Mouse (Mus musculus): Measurements from ENCODE around the gene Sorcs2. TPM values are rescaled to one million over a fixed set of nuclear protein-coding genes. Genes with fewer than 3 reads are reported as not detected.

The Sorcs2 gene
- polyA plus RNA-seq, 1 experiment from 2014 or later: 10.9 TPM

DNA sequence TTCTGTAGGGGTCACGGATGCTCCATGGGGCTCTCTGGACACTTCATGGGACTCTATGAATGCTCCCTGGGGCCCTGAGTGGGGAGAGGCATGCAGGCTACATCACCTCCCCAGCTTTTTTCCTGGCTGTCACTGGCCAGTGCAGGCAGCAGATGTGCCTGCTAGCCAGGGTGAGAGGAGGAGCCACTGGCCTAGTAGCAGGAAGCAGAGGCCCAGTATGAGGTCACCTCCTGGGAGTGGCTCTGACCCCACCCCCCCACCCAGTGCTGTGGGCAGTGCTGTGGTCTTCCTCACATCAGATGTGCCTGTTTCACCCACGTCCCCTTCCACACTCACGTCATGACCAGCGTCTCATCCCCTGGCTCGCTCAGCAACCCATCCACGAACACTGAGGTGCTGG is 356.2 kb downstream of the Sorcs2 start:
- Histone ChIP-seq H3K36me3 (peaks cover 19% of the 10 kb centered on the region), H3K9me3 (no peaks in the 10 kb centered on the region), H3K27me3 (replicated peaks) (no peaks in the 10 kb centered on the region), H3K4me1 (peaks cover 29% of the 10 kb centered on the region), H3K27ac (replicated peaks) (peak overlapping the region; percentile 80), H3K9ac (peak overlapping the region; percentile 63), H3K4me3 (no peak overlapping the region), H3K4me2 (no peak overlapping the region)
- WGBS: 79% methylated on average over 6 of the region's 6 CpGs
- ATAC-seq (ENCODE audit: extremely low read depth, insufficient number of reproducible peaks, low FRiP score, low TSS enrichment): no peak

DNA sequence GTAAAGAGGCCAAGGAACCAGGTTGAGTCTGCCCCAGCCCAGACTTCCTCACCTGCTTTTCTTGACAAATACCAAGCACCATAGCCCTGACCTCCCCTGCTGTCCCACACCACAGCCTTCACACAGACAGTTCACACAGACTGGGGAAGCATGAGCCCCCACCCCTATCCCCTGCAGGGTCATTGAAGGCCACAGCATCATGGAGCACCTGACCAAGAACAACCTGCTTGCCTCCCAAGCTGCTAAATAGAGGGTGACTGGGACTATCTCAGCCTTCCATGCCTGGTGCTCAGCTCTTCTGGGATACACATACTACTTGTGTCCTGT is 356.7 kb downstream of the Sorcs2 start:
- Histone ChIP-seq H3K4me2 (no peak overlapping the region), H3K27me3 (replicated peaks) (no peaks in the 10 kb centered on the region), H3K9ac (peak overlapping the region; percentile 63), H3K4me3 (no peak overlapping the region), H3K36me3 (peaks cover 22% of the 10 kb centered on the region), H3K27ac (replicated peaks) (peak overlapping the region; percentile 80), H3K9me3 (no peaks in the 10 kb centered on the region), H3K4me1 (peaks cover 29% of the 10 kb centered on the region)
- no peak for ATAC-seq (ENCODE audit: extremely low read depth, insufficient number of reproducible peaks, low FRiP score, low TSS enrichment)

DNA sequence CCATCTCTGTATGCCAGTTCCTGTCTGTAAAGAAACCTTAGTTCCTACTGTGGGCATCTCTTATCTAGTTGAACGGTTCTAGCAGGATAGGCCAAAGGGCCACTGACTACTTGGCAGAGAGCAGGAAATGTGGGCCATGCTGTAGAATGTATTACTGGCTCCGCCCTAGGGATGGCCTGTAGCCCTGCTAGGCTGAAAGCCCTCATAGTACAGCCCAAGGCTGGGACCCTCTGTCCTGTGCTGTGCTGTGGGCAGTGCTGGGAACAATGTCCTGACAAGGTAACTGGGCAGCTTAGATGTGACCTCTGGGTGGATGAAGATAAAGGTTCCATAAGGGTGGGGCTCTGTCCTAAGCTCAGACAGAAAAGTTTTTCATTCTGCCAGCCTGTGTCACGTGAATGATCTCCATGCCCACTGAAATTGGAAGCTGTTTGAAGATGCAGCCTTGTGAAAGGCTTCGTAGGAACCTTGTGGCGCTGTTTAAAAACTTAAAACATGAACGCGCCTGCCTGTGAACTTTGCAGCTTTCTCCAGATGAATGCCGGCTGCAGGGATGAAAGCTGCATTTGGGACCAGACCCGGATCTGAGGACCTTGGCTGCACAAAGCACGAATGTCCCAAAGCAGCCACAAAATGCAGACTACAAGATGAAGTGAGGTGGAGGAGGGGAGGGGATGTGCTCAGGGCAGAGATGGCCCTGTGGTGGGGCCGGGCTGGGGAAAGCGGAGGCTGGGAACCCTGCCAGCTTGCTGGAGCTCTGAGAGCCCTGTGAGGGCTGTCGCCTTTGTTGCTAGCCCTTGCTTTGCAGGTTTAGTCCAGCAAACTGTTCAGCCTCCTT is 357.3 kb downstream of the Sorcs2 start:
- Histone ChIP-seq H3K27me3 (replicated peaks) (no peaks in the 10 kb centered on the region), H3K9ac (peak overlapping the region; percentile 63; the same call in 1 of the 2 replicates), H3K4me3 (no peak overlapping the region), H3K27ac (replicated peaks) (peak overlapping the region; percentile 80), H3K36me3 (peaks cover 25% of the 10 kb centered on the region), H3K9me3 (no peaks in the 10 kb centered on the region), H3K4me1 (peaks cover 29% of the 10 kb centered on the region), H3K4me2 (no peak overlapping the region)
- 45% methylated on average over 13 of the region's 13 CpGs for WGBS
- peak; percentile 7; the same call in 1 of the 2 replicates for ATAC-seq (ENCODE audit: extremely low read depth, insufficient number of reproducible peaks, low FRiP score, low TSS enrichment)

DNA sequence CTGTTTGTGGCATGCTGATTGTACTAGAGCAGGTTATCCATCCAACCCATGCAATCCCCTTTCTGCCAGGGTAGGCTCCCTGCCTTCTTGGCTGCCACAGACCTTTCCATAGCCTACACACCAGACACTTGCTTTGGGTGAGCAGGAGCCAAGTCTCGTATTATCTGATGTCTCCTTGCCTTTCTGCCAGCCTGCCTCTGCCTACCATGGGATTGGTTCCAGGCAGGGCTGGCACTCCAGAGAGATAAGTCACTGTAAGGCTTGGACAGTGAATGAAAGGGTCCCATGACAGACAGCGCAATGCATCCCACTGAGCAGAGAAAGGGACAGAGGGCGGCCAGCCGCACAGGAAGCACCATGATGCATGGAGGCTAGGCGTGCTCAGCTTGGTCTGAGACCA is 358.3 kb downstream of the Sorcs2 start:
- no peak overlapping the region for H3K9ac ChIP-seq
- no peak overlapping the region for H3K4me2 ChIP-seq
- no peak for ATAC-seq (ENCODE audit: extremely low read depth, insufficient number of reproducible peaks, low FRiP score, low TSS enrichment)
- 93% methylated on average over 5 of the region's 5 CpGs for WGBS
- no peak overlapping the region for H3K4me3 ChIP-seq
- H3K27ac ChIP-seq (replicated peaks): 0 out of 2 replicates have a peak overlapping the region, but pooled peaks have one; percentile 12
- peaks cover 25% of the 10 kb centered on the region for H3K36me3 ChIP-seq
- no peaks in the 10 kb centered on the region for H3K9me3 ChIP-seq
- H3K27me3 ChIP-seq (replicated peaks): no peaks in the 10 kb centered on the region
- H3K4me1 ChIP-seq: peaks cover 29% of the 10 kb centered on the region

DNA sequence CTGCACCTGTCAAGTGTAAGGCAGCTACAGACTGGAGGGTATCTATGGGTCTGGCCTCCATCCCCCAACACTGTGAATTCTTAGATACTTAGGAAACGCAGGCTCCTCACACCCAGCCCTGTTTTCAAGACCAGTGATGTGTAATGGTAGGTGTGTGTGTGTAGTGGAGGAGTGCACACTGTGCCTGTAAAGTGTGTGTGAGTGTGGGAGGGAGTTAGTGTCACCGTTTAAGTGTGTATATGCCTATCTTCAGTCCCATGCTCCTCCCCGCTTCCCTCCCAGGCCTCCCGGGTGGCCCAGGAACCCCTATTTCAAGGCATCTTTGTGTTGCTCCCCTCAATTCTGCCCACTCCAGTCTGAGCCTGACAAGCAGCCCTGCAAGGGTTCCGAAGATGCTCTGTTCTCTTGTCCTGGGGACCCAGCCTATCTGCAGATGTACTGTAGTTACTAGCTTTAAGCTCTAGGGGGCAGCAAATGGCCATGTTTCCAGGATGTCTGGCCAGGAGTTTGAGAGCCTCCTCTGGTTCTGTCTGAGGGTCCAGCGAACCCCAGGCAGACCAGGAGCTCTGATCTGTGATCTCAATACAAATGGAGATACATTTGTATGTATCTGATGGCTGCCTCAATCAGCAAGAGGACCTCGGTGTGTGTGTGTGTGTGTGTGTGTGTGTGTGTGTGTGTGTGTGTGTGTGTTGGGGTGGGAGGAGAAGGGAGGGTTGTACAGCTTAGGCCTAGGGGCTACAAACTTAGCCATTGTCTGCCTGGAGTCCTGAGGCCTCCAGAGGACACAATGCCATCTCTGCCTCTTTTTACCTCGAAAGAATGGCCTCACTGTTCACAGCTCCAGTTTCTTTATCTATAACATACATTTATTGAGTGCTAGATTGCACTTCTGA is 364.2 kb downstream of the Sorcs2 start:
- no peaks in the 10 kb centered on the region for H3K9me3 ChIP-seq
- H3K27ac ChIP-seq (replicated peaks): no peak overlapping the region
- WGBS: 41% methylated on average over 8 of the region's 8 CpGs
- no peak overlapping the region for H3K4me3 ChIP-seq
- no peak overlapping the region for H3K4me2 ChIP-seq
- no peak overlapping the region for H3K9ac ChIP-seq
- ATAC-seq (ENCODE audit: extremely low read depth, insufficient number of reproducible peaks, low FRiP score, low TSS enrichment): no peak
- peaks cover 21% of the 10 kb centered on the region for H3K36me3 ChIP-seq
- H3K4me1 ChIP-seq: no peaks in the 10 kb centered on the region
- H3K27me3 ChIP-seq (replicated peaks): peaks cover 13% of the 10 kb centered on the region

DNA sequence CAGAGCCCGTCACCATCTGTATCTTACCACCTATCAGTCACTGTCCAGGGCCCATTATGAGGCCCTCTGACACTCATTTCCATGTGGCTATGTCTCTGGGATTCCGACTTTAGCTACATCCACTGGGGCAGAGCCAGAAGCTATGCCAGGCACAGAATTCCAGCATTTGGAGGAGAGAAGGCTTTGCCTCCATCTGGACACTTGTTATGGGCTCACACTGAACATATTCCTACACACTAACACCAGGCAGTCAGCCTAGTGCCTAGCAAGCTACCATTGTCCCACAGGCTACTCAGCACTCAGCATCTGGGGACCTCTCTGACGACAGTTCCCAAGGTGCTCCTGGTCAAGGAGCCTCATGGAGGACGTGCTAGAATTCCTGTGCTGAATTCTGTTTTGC is 372.9 kb downstream of the Sorcs2 start:
- no peak overlapping the region for H3K4me2 ChIP-seq
- no peaks in the 10 kb centered on the region for H3K27me3 ChIP-seq (replicated peaks)
- ATAC-seq (ENCODE audit: extremely low read depth, insufficient number of reproducible peaks, low FRiP score, low TSS enrichment): no peak
- 70% methylated on average over 4 of the region's 4 CpGs for WGBS
- H3K27ac ChIP-seq (replicated peaks): no peak overlapping the region
- peaks cover 6% of the 10 kb centered on the region; the same call in 1 of the 2 replicates for H3K36me3 ChIP-seq
- H3K4me3 ChIP-seq: no peak overlapping the region
- H3K9me3 ChIP-seq: no peaks in the 10 kb centered on the region
- H3K9ac ChIP-seq: no peak overlapping the region
- H3K4me1 ChIP-seq: no peaks in the 10 kb centered on the region

DNA sequence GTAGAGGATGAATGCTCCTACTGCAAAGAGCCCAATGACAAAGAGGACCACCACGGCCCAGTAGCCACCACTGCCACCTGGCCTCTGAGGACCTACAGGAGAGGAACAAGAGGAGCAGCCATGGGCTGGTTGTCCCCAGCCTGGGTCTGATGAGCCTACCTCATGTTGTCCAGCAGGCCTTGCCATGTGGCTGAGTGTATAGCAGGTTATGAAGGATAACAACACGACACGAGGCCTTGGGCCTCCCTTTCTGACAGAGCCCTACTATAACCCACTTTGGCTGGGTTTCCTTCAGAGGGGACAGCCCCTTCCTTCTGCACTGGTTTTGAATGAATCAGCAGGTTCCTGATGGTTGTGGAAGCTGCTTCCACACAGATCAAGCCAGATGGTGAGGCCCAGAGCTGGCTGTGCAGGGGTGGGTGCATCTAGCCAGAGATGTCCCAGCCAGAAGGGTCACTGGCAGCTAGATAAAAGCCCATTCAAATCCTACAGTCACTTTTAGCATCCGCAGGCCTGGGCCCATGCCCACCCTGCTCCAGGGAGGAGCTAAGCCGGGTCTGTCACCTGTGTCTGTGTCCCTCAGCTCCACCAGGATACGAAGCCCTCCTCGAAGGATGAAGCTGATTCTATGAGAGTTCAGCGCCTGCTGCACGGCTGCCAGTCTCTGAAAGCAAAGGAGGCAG is 373.8 kb downstream of the Sorcs2 start:
- no peak for ATAC-seq (ENCODE audit: extremely low read depth, insufficient number of reproducible peaks, low FRiP score, low TSS enrichment)
- Histone ChIP-seq H3K27ac (replicated peaks) (no peak overlapping the region), H3K27me3 (replicated peaks) (no peaks in the 10 kb centered on the region), H3K4me3 (no peak overlapping the region), H3K4me1 (no peaks in the 10 kb centered on the region), H3K9me3 (no peaks in the 10 kb centered on the region), H3K36me3 (peaks cover 9% of the 10 kb centered on the region), H3K9ac (no peak overlapping the region), H3K4me2 (no peak overlapping the region)
- 77% methylated on average over 9 of the region's 9 CpGs for WGBS

DNA sequence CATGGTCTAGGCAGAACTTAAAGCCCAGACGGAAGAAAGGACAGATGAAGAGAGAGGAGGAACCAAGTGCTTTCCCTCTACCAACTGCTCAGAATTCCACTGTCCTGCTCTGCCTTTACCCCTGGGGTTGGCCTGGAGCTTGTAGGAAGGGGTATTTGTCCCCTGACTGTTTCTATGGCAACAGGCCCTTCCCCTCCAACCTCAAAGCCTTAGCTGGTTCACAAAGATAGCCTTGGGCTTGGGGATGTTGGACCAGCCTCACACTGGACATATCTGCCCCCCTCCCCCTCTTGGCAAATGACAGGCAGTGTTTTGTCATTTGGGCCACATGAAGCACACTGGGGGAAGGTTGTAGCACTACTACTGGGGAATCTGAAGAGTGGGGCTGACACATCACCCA is 375.6 kb downstream of the Sorcs2 start:
- Histone ChIP-seq H3K9ac (no peak overlapping the region), H3K27ac (replicated peaks) (no peak overlapping the region), H3K9me3 (no peaks in the 10 kb centered on the region), H3K4me2 (no peak overlapping the region), H3K27me3 (replicated peaks) (no peaks in the 10 kb centered on the region), H3K4me3 (no peak overlapping the region), H3K36me3 (peaks cover 23% of the 10 kb centered on the region), H3K4me1 (no peaks in the 10 kb centered on the region)
- WGBS: 79% methylated on average over 1 of the region's 1 CpGs
- ATAC-seq (ENCODE audit: extremely low read depth, insufficient number of reproducible peaks, low FRiP score, low TSS enrichment): no peak

DNA sequence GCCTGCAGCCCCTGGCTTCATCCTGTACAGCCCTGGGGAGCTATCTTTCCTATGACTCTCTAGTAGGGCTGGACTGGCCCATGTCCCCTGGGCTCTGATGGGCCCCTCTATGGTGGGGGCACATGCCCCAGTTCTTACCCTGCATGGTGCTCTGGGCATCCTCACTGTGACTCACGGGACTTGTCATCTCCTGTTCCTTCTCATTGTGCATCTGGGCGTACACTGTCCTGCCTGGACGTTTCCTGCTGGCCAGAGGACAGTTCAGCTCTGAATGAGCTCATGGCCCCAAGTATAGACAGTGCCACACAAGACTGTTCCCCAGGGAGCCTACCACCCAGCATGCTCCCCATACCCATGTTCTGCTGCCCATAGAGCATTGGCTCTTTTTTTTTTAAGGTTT is 376.8 kb downstream of the Sorcs2 start:
- WGBS: 65% methylated on average over 3 of the region's 3 CpGs
- Histone ChIP-seq H3K4me3 (no peak overlapping the region), H3K4me1 (no peaks in the 10 kb centered on the region), H3K27ac (replicated peaks) (no peak overlapping the region), H3K36me3 (peaks cover 27% of the 10 kb centered on the region), H3K27me3 (replicated peaks) (no peaks in the 10 kb centered on the region), H3K9ac (no peak overlapping the region), H3K9me3 (no peaks in the 10 kb centered on the region), H3K4me2 (no peak overlapping the region)
- ATAC-seq (ENCODE audit: extremely low read depth, insufficient number of reproducible peaks, low FRiP score, low TSS enrichment): no peak

DNA sequence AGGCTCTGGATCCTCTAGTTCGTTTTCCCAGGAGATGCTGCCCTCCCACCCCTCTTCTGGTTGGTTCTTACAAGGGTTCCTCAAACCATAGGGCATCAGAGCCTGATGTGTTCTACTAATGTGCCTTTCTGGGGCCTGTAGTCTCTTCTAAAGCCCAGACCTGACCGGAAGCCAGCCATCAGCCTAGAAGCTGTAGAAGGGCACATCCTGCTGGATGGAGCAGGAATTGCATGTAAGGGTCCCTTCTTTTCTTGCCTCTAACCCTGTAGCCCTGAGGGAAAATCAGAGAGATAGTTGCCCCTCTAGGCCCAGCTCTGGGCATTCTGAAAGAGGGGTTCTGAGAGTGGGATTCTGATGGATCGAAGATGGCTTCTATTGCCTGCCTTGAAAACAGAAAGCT is 379.6 kb downstream of the Sorcs2 start:
- no peaks in the 10 kb centered on the region for H3K27me3 ChIP-seq (replicated peaks)
- H3K4me3 ChIP-seq: no peak overlapping the region
- H3K4me2 ChIP-seq: no peak overlapping the region
- no peaks in the 10 kb centered on the region for H3K9me3 ChIP-seq
- H3K27ac ChIP-seq (replicated peaks): no peak overlapping the region
- ATAC-seq (ENCODE audit: extremely low read depth, insufficient number of reproducible peaks, low FRiP score, low TSS enrichment): no peak
- 75% methylated on average over 3 of the region's 3 CpGs for WGBS
- H3K9ac ChIP-seq: no peak overlapping the region
- no peaks in the 10 kb centered on the region for H3K4me1 ChIP-seq
- H3K36me3 ChIP-seq: peaks cover 21% of the 10 kb centered on the region

DNA sequence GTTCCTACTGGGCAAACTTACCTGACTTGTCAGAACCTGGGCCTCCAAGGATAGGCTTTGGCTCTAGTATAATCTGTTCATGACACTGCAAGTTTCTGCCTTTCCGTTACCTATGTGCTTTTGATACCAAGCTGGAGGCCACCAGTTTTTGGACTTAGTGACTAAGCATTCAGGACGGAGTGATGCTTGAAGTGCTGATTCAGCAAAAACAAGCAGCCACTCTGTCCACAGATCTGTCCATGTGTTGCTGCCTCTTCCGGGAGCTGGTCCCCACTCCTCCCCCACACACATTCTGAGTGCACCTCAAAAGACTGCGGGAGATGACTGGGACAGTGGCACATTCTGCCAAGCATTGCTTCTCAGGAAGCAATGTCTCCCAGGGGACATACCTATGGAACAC is 388.5 kb downstream of the Sorcs2 start:
- no peaks in the 10 kb centered on the region for H3K9me3 ChIP-seq
- ATAC-seq (ENCODE audit: extremely low read depth, insufficient number of reproducible peaks, low FRiP score, low TSS enrichment): no peak
- no peaks in the 10 kb centered on the region for H3K27me3 ChIP-seq (replicated peaks)
- no peak overlapping the region for H3K27ac ChIP-seq (replicated peaks)
- H3K36me3 ChIP-seq: no peaks in the 10 kb centered on the region; the same call in 1 of the 2 replicates
- no peak overlapping the region for H3K4me2 ChIP-seq
- peaks cover 12% of the 10 kb centered on the region for H3K4me1 ChIP-seq
- H3K9ac ChIP-seq: no peak overlapping the region
- no peak overlapping the region for H3K4me3 ChIP-seq
- 77% methylated on average over 4 of the region's 4 CpGs for WGBS
